Mouse (Mus musculus): ENCODE data around the gene Olfr1160.
"Not testable (repeated sequence)": the region's sequence is repeated elsewhere in the genome, so short reads cannot be mapped to it uniquely, and the experiment has no call there.

Gene Olfr1160

DNA sequence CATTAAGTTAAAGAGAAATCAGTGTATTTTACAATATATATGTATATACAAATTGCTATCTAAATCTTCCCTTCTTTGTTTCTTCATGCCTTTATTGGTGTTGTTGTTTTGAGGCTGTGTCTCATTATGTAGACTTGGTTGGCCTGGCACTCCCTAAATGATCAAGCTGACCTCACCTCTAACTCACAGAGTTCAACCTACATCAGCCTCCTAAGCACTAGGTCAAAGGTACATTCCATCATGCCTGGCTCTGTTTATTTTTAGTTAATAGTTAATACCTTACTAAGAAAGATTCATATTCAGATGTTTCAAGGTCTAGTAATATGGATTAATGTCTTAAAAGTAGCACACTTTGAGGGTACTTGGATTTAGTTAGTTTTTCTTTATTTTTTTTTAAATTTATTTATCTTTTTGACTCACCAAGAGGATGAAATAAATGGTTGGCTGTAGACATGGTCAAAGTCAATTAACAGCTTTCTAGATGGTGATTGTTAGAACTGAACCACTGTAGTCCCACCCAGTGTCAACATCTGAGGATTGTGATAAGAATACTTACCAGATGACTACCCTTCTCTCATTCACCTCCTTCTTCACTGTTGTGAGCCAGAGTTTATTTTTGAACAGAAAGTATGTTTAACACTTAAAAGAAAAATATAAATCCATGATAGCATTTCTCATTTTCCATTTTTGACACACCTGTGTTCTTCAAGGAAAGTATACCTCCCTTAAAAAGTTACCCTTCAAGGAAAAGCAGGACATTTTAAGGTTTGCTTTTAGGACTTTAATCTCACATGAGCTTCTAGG lies at the start of gene Olfr1160:
Gene Olfr1160, minus strand, starts transcription at position 754 of the 804 bp plus-strand sequence.
- no peak for DNase-seq (ENCODE audit: low read depth, low spot score)

DNA sequence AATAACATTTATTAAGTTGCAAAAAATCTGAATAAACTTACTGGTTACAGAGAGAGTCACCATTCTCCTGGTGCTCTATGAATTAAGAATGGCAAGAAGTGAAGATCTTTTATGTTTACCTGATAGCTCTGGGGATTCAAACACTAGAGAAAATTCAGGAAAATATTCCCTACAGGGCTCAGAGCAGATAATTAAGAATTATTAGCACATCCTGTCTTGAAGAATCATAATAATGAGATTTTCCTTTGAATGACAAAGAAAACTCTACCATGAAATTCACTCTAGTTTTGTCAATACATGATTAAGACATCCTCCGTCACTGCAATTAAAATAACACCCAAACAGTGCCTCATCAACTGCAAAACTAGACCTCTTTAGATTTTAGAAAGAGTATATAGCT lies 43.0 kb upstream of the Olfr1160 start, which contains the start of gene Olfr1162:
Gene Olfr1162, minus strand, starts transcription at position 101 of the 400 bp plus-strand sequence.
- no peak for DNase-seq (ENCODE audit: low read depth, low spot score)

DNA sequence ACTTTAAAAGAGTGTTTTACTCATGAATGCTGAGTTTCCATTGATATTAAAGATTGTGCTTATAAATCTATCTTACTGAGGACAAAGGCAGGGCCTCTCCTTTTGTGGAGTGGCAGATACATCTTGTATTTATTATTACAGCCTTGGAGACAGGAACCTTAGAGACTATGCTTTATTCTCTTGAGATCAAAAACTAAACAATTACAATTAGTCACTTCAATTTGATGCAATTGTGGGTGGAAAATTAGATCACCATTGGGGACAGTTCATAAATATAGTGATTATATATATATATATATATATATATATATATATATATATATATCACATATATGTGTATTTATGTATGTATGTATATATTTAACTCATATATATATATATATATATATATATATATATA lies 29.5 kb upstream of the Olfr1160 start, which contains the start of gene Olfr73:
Gene Olfr73, minus strand, starts transcription at position 101 of the 400 bp plus-strand sequence.
- no peak for DNase-seq (ENCODE audit: low read depth, low spot score)

DNA sequence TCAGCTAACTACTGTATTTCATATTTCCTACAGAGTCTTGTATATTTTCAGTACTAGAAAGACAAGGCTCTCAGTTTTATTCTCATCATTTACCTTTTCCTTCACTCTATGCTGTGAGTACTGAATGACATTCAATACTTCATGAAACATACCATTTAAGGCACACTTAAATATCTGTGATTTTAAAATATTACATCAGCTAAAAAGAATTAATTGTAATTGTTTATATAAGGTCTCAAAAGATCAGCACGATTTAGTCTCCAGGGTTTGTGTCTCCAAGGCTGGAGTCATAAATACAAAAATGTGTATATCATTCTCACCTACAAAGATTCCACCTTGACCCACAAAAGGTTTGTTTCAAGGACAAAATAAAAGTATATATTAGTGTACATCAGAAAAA lies 14.4 kb upstream of the Olfr1160 start, which contains the start of gene Olfr1161:
Gene Olfr1161, plus strand, starts transcription at position 301 of the 400 bp plus-strand sequence.
- not testable (repeated sequence) for DNase-seq (ENCODE audit: low read depth, low spot score)

DNA sequence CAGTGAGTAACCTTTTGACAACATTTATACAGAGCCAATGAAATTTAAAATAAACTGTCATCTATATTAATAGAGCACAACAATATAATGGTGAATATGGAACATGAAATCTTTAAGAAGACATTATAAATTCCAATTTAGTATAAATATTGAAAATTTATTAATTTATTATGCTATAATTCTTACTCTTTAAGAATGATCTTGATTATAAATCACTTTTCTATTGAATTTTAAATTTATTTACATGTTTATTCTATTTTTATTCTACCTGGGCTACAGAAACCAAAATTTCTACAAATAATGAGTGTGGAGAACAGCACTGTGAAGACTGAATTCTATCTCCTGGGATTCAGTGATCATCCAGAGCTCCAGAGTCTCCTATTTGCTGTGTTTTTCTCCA lies 18.3 kb downstream of the Olfr1160 start, which contains the start of gene Olfr1158:
Gene Olfr1158, plus strand, starts transcription at position 301 of the 400 bp plus-strand sequence.
- no peak for DNase-seq (ENCODE audit: low read depth, low spot score)

DNA sequence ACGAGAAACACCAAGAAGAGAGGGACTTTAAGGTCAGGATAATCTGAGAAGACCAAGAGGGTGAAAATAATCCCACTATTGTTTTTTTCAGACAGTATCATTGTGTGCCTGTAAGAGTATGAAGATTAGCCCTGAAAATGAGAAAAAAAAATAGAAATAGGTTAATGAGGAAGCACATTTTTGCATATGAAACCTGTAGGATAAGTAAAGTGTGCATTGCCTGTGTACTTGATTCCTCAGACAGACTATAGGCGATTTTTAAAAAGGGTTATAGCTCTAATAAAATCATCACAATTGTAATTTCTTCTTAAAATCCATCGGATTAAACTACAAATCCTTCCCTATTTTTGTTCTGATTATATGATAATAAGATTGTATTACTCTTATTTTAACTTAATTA lies 33.5 kb downstream of the Olfr1160 start, which contains the start of gene Olfr74:
Gene Olfr74, minus strand, starts transcription at position 101 of the 400 bp plus-strand sequence.
- no peak for DNase-seq (ENCODE audit: low read depth, low spot score)

DNA sequence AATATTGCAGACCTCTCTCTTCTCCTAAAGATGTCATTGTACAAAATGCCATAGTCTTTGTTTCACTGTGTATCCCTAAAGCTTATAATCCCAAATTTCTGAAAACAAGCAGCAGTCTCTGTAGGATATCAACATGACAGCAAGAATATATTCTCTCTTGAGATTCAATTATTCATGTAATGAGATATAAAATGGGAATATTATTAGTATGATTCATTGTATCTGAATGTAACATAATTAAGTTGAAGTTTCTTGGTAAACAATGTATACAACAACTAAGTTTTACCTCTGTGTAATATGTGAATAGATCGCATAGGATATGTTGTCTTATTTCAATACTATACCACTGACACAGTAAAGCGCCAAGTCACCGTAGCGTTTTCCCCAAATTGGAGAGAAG lies 39.9 kb downstream of the Olfr1160 start, which contains the start of gene Olfr1157:
Gene Olfr1157, minus strand, starts transcription at position 101 of the 400 bp plus-strand sequence.
- no peak for DNase-seq (ENCODE audit: low read depth, low spot score)

DNA sequence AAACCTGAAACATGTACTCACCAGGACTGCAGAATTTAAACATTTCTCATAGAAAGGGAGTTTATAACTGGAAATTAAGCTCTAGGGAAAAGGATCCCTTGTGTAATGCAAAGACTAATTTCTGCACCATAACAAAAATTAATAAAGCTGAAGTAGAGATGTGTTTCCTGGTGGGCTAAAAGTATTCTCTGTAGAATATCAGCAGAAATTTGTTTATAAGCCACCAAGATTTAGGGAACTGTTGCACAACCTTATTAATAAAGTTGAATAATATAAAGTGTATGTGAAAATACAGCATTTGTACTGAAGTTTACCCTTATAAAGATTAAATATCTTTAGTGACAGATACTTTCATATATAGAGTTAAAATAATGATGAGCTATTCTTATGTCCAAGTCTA lies 55.1 kb downstream of the Olfr1160 start, which contains the start of gene Olfr1156:
Gene Olfr1156, minus strand, starts transcription at position 101 of the 400 bp plus-strand sequence.
- DNase-seq (ENCODE audit: low read depth, low spot score) = no peak
